Mouse (Mus musculus) cerebellum, adult 2 months (tissue): Measurements from ENCODE around the gene Dmkn.

Source experiments
- CTCF ChIP-seq: fragments of 200-500 bp; IDR thresholded peaks from 2 replicates; pipeline ENCODE4 v1.5.1; 2011; ENCODE audit warnings: low read depth, mild to moderate bottlenecking, control low read depth, low read length, moderate library complexity, borderline replicate concordance; ENCODE audit not compliant: insufficient read depth
- POLR2A ChIP-seq: fragments of 200-500 bp; IDR thresholded peaks from 2 replicates; pipeline ENCODE4 v1.6.1; 2011; ENCODE audit warnings: low read length, control low read depth, borderline replicate concordance; ENCODE audit not compliant: insufficient read depth

- TF ChIP-seq CTCF (no peak), POLR2A (no peak)
Observed at GRCm38 (mm10) chr7:30821532-30821931, 58.0 kb downstream of the Dmkn start.
